Mouse (Mus musculus): ENCODE results near the gene Olfr1489. TPM values are rescaled to one million over a fixed set of nuclear protein-coding genes. Genes with fewer than 3 reads are reported as not detected.
"Not testable (repeated sequence)": the region's sequence is repeated elsewhere in the genome, so short reads cannot be mapped to it uniquely, and the experiment has no call there.

Olfr1489 gene
- not detected for total RNA-seq (2021)
- long read RNA-seq, experiment 1, result 0 reads
- long read RNA-seq, experiment 2, result 0 reads

DNA sequence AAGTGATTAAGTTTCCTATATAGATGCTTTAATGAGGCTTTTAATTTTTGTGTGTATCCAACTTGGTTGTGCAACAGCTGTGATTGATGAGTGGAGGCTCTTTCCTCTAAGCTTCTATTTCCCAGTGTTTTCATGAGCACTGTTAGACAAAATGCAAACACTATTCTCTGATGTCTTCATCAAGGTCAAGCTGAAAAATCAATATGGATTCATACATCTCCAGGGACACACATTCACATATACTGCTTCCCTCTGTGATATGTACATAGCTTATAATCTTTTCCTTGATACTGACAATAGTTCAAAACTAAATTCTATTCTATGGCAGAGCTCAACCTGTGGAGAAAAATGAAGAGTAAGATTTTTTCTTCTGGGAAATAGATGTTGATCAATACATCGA, at the start of gene Olfr1489:
Olfr1489 (plus strand) TSS at position 301 of the 400 bp plus-strand sequence.
- DNase-seq (ENCODE audit: extremely low spot score in 1 of 2, low spot score in 2 of 2), result no peak
- TF ChIP-seq CTCF (IDR thresholded peaks at IDR 0.05), result no peak
- H3K27ac ChIP-seq, result no peak within 1 kb of the TSS
- H3K4me3 ChIP-seq, result no peak within 1 kb of the TSS
- intact Hi-C loops (cut with DNase I), result no loop called here

GRCm38 (mm10) chr19:13583211-13583610, 48.2 kb upstream of the Olfr1489 start, which contains the start of gene Olfr1484:
Gene Olfr1484 (plus strand): TSS chr19:13583511.
- Histone ChIP-seq H3K27ac (no peak within 1 kb of the TSS), H3K4me3 (no peak within 1 kb of the TSS)
- intact Hi-C loops (cut with DNase I), result no loop called here
- no peak for TF ChIP-seq CTCF (IDR thresholded peaks at IDR 0.05)
- DNase-seq (ENCODE audit: extremely low spot score in 1 of 2, low spot score in 2 of 2), result no peak

DNA sequence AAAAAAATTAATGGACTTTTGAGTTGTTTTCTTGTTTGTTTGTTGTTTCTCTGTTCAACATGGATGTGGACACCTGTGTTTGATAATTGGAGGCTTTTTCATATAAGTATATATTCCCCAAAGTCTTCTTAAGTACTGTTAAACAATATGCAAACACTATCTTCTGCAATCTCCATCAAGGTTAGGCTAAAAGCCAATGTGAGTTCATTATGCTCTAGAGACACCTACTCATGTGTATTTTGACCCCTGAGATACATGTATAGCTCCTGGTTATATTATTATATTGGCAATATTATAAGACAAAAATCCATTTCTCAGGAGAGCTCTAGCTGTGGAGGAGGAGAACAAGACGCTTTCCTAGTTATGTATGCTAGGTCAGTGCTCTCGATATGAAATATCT, 14.3 kb upstream of the Olfr1489 start, which contains the start of gene Olfr1487:
Olfr1487 (plus strand) TSS at position 301 of the 400 bp plus-strand sequence.
- H3K27ac ChIP-seq; intact Hi-C loops (cut with DNase I); DNase-seq (ENCODE audit: extremely low spot score in 1 of 2, low spot score in 2 of 2); H3K4me3 ChIP-seq: not testable (repeated sequence)

DNA sequence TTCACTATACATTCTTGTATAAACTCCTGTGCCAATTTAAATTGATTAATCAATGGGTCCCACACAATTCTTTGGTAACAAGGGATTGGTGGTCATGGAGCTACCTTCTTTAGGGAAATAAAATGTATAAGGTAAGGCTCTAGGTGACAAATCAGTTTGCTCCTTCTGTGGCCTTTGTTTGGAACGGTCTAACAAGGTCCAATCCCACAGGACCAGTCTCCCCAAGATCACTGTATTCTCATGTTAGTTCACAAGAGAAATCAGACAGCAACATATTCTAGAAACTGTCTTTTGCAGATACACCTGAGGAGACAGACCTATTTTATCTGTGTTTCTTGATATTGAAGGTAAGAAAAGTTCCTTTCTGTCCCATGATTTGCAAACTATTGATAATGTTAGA, 19.4 kb downstream of the Olfr1489 start, which contains the start of gene Olfr1490:
Olfr1490 (plus strand) TSS at position 301 of the 400 bp plus-strand sequence.
- TF ChIP-seq CTCF (IDR thresholded peaks at IDR 0.05), result no peak
- no peak within 1 kb of the TSS for H3K27ac ChIP-seq
- no peak within 1 kb of the TSS for H3K4me3 ChIP-seq
- intact Hi-C loops (cut with DNase I), result no loop called here
- DNase-seq (ENCODE audit: extremely low spot score in 1 of 2, low spot score in 2 of 2), result no peak

Small RNAs within 50 kb of the gene (microRNA-seq; reads per million reads assigned to microRNA genes)
- 0 reads per million in 2 experiments for gene Gm22323
- 0 reads per million in 2 experiments for gene Gm23931

Other genes with a start within 250 kb of the Olfr1489 start
- gene Olfr1469, start 223.8 kb upstream of the Olfr1489 start, total RNA-seq (2021), result not detected
- gene Olfr1471, start 188.2 kb upstream of the Olfr1489 start, total RNA-seq (2021), result not detected
- not detected for gene Olfr1472, start 175.5 kb upstream of the Olfr1489 start, total RNA-seq (2021)
- not detected for gene Olfr1474, start 162.1 kb upstream of the Olfr1489 start, total RNA-seq (2021)
- gene Olfr1475, start 151.4 kb upstream of the Olfr1489 start, total RNA-seq (2021), result not detected
- gene Olfr1477, start 131.1 kb upstream of the Olfr1489 start, total RNA-seq (2021), result not detected
- gene Olfr1480, start 103.7 kb upstream of the Olfr1489 start, total RNA-seq (2021), result not detected
- gene Olfr1484, start 48.1 kb upstream of the Olfr1489 start, total RNA-seq (2021), result not detected
- gene Olfr1487, start 14.2 kb upstream of the Olfr1489 start, total RNA-seq (2021), result not detected
- not detected for gene Olfr1490, start 19.5 kb downstream of the Olfr1489 start, total RNA-seq (2021)
- gene Olfr1491, start 65.6 kb downstream of the Olfr1489 start, total RNA-seq (2021), result not detected
- not detected for gene Olfr1493-ps1, start 91.7 kb downstream of the Olfr1489 start, total RNA-seq (2021)
- not detected for gene Olfr1494, start 108.1 kb downstream of the Olfr1489 start, total RNA-seq (2021)
- gene Olfr1495, start 133.0 kb downstream of the Olfr1489 start, total RNA-seq (2021), result not detected
- gene Olfr1496, start 146.3 kb downstream of the Olfr1489 start, total RNA-seq (2021), result not detected
- not detected for gene Olfr1497, start 166.6 kb downstream of the Olfr1489 start, total RNA-seq (2021)
- gene Olfr1499, start 187.8 kb downstream of the Olfr1489 start, total RNA-seq (2021), result not detected
- gene Olfr1500, start 198.9 kb downstream of the Olfr1489 start, total RNA-seq (2021), result not detected
- not detected for gene Olfr1501, start 219.1 kb downstream of the Olfr1489 start, total RNA-seq (2021)
- not detected for gene Olfr1502, start 230.2 kb downstream of the Olfr1489 start, total RNA-seq (2021)

Measured in left cerebral cortex, adult 2 months (tissue).